Mouse (Mus musculus): ENCODE measurements at regions not wholly inside any gene's neighbourhood (a gene's known extent, or its start where the extent isn't known, plus 50 kb on each side); places are given as distances from the start of the nearest gene placed in this dataset.

- 51% methylated on average over 2 of the region's 2 CpGs for WGBS
- ATAC-seq (replicated peaks; ENCODE audit: insufficient number of reproducible peaks, insufficient read depth, low FRiP score, low read depth), result no peak
Observed at GRCm38 (mm10) chr15:40524350-40524749, 390.2 kb downstream of the 9330182O14Rik start.

GRCm38 (mm10) chr15:40533451-40533873, 399.3 kb downstream of the 9330182O14Rik start:
- Histone ChIP-seq H3K27ac (no peak overlapping the region), H3K4me2 (no peak overlapping the region), H3K9me3 (replicated peaks) (no peaks in the 10 kb centered on the region), H3K36me3 (no peaks in the 10 kb centered on the region), H3K4me3 (no peak overlapping the region), H3K27me3 (no peaks in the 10 kb centered on the region), H3K9ac (no peak overlapping the region), H3K4me1 (replicated peaks) (0 out of 2 replicates have a peak, but pooled peaks cover 3% of the 10 kb centered on the region)
- no peak for ATAC-seq (replicated peaks; ENCODE audit: insufficient number of reproducible peaks, insufficient read depth, low FRiP score, low read depth)
- 64% methylated on average over 8 of the region's 8 CpGs for WGBS

More at GRCm38 (mm10) chr15:40524350-40524749, 390.2 kb downstream of the 9330182O14Rik start:
- Histone ChIP-seq H3K4me3 (no peak overlapping the region), H3K27ac (no peak overlapping the region), H3K4me2 (no peak overlapping the region), H3K4me1 (replicated peaks) (no peaks in the 10 kb centered on the region), H3K9me3 (replicated peaks) (no peaks in the 10 kb centered on the region), H3K27me3 (no peaks in the 10 kb centered on the region), H3K36me3 (no peaks in the 10 kb centered on the region), H3K9ac (no peak overlapping the region)

- Histone ChIP-seq H3K9ac (no peak overlapping the region), H3K4me3 (no peak overlapping the region), H3K4me1 (replicated peaks) (0 out of 2 replicates have a peak, but pooled peaks cover 4% of the 10 kb centered on the region), H3K4me2 (no peak overlapping the region), H3K36me3 (no peaks in the 10 kb centered on the region), H3K27me3 (no peaks in the 10 kb centered on the region), H3K9me3 (replicated peaks) (no peaks in the 10 kb centered on the region), H3K27ac (no peak overlapping the region)
- WGBS, result 74% methylated on average over 2 of the region's 2 CpGs
- ATAC-seq (replicated peaks; ENCODE audit: insufficient number of reproducible peaks, insufficient read depth, low FRiP score, low read depth), result no peak
Observed at GRCm38 (mm10) chr15:40561661-40562060, 427.5 kb downstream of the 9330182O14Rik start.

DNA sequence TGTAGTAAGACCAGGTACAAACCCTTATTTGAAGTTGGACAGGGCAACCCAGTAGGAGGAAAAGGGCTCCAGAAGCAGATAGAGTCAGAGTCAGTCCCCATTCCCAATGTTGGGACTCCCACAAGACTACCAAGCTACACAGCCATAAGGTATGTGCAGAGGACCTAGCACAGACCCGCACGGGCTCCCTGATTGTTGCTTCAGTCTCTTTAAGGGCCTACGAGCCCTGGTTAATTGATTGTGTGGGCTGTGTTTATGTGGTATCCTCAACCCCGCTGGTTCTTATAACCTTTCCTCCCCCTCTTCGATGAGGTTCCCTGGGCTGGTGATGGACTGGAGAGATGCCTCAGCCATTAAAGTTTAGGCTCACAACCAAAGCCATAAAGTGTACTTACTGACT, 431.6 kb downstream of the 9330182O14Rik start:
- Histone ChIP-seq H3K9ac (no peak overlapping the region), H3K9me3 (replicated peaks) (no peaks in the 10 kb centered on the region), H3K27ac (no peak overlapping the region), H3K4me2 (no peak overlapping the region), H3K4me1 (replicated peaks) (0 out of 2 replicates have a peak, but pooled peaks cover 4% of the 10 kb centered on the region), H3K4me3 (no peak overlapping the region), H3K36me3 (no peaks in the 10 kb centered on the region), H3K27me3 (no peaks in the 10 kb centered on the region)
- no peak for ATAC-seq (replicated peaks; ENCODE audit: insufficient number of reproducible peaks, insufficient read depth, low FRiP score, low read depth)
- 61% methylated on average over 5 of the region's 5 CpGs for WGBS

GRCm38 (mm10) chr15:40566481-40566880, 432.3 kb downstream of the 9330182O14Rik start:
- WGBS, result 14% methylated on average over 4 of the region's 4 CpGs
- no peaks in the 10 kb centered on the region for H3K27me3 ChIP-seq
- H3K9me3 ChIP-seq (replicated peaks), result no peaks in the 10 kb centered on the region
- H3K4me3 ChIP-seq, result no peak overlapping the region
- H3K36me3 ChIP-seq, result no peaks in the 10 kb centered on the region
- no peak overlapping the region for H3K4me2 ChIP-seq
- no peak overlapping the region for H3K27ac ChIP-seq
- H3K4me1 ChIP-seq (replicated peaks), result 0 out of 2 replicates have a peak, but pooled peaks cover 4% of the 10 kb centered on the region
- no peak overlapping the region for H3K9ac ChIP-seq
- no peak for ATAC-seq (replicated peaks; ENCODE audit: insufficient number of reproducible peaks, insufficient read depth, low FRiP score, low read depth)

GRCm38 (mm10) chr15:40568701-40569100, 434.5 kb downstream of the 9330182O14Rik start:
- Histone ChIP-seq H3K4me1 (replicated peaks) (0 out of 2 replicates have a peak, but pooled peaks cover 4% of the 10 kb centered on the region), H3K27me3 (no peaks in the 10 kb centered on the region), H3K4me2 (no peak overlapping the region), H3K27ac (no peak overlapping the region), H3K9ac (no peak overlapping the region), H3K36me3 (no peaks in the 10 kb centered on the region), H3K9me3 (replicated peaks) (no peaks in the 10 kb centered on the region), H3K4me3 (no peak overlapping the region)
- ATAC-seq (replicated peaks; ENCODE audit: insufficient number of reproducible peaks, insufficient read depth, low FRiP score, low read depth), result no peak
- WGBS, result 83% methylated on average over 1 of the region's 1 CpGs
